In genomic region chr6:41108897-41109296, GRCm38 (mm10) we compare ENCODE assay signal across 14 mouse cellular contexts.
A peak's percentile ranks its signal among the peaks of the same experiment; 100 is the strongest.
DNase-seq lines count a peak whose midpoint lies in the region; ATAC-seq and TF ChIP-seq lines count a peak whose summit lies in the region.
"Had no signal": no experiment of that assay in that cellular context is flagged by ENCODE, and none has a peak within 500 bp of the region (broad histone marks: within the 10 kb centered on the region; RNA-seq: fewer than 3 reads in every experiment).

No protein-coding gene starts in this region.

- H3K4me3 ChIP-seq in thymus, adult 2 months (ENCODE audit: control insufficient read depth, insufficient read depth, low read length): no peak overlapping the region

- peak; percentile 39 for ATAC-seq in inflammation-experienced regulatory T-cells, adult 6 months
- ATAC-seq: forebrain, embryonic 16.5 days; hindbrain, postnatal 0 days; midbrain, embryonic 16.5 days had no signal

- H3K27me3 ChIP-seq in thymus, adult 2 months (ENCODE audit: control insufficient read depth, insufficient read depth, low read length): no peaks in the 10 kb centered on the region

- no peak for TF ChIP-seq POLR2A in thymus, adult 2 months (IDR thresholded peaks at IDR 0.05; ENCODE audit: control insufficient read depth, extremely low read depth, insufficient read depth, low read length, poor library complexity)

- peak; percentile 38 for DNase-seq in thymus, adult 2 months
- no peak for DNase-seq in thymus, postnatal 36 days
- DNase-seq in R1 (ENCODE audit: low read depth, low spot score): peak; percentile 10
- no peak for DNase-seq in spleen, postnatal 4 days (ENCODE audit: low spot score in 2 of 2)
- no peak for DNase-seq in embryo, embryonic 11 days
- DNase-seq in left cerebral cortex, postnatal 25 days (ENCODE audit: low spot score in 2 of 2): no peak
- DNase-seq: adrenal gland, postnatal 10 days; cerebellum, postnatal 36 days; gastrocnemius, postnatal 25 days; kidney, postnatal 36 days had no signal

- H3K4me1 ChIP-seq in thymus, adult 2 months (replicated peaks; ENCODE audit: control insufficient read depth, insufficient read depth, low read length): peaks cover 3% of the 10 kb centered on the region; the same call in 1 of the 2 replicates

- no peak overlapping the region for H3K27ac ChIP-seq in thymus, adult 2 months (ENCODE audit: control insufficient read depth, insufficient read depth, low read length)
- H3K27ac ChIP-seq: hindbrain, postnatal 0 days had no signal

- no peak for TF ChIP-seq CTCF in thymus, adult 2 months (IDR thresholded peaks at IDR 0.05; ENCODE audit: borderline replicate concordance, control insufficient read depth, extremely low read depth, insufficient read depth, low read length, poor library complexity)

- no peaks in the 10 kb centered on the region for H3K36me3 ChIP-seq in thymus, adult 2 months (ENCODE audit: control insufficient read depth, insufficient read depth, low read length)

- 6% methylated on average over 1 of the region's 1 CpGs for WGBS in thymus, adult 2 months

- intact Hi-C loops in left cerebral cortex, postnatal 25 days (cut with DNase I): no loop called here

Comparison
In these comparisons a context has a peak if more than half of its experiments do, and no peak if none do; other contexts are left out.
1. DNase-seq: peak in thymus, adult 2 months (single experiment) and R1 (single experiment); none in thymus, postnatal 36 days (0 of 2), spleen, postnatal 4 days (0 of 2), embryo, embryonic 11 days (single experiment) and left cerebral cortex, postnatal 25 days (0 of 2).